In the genomic region with DNA sequence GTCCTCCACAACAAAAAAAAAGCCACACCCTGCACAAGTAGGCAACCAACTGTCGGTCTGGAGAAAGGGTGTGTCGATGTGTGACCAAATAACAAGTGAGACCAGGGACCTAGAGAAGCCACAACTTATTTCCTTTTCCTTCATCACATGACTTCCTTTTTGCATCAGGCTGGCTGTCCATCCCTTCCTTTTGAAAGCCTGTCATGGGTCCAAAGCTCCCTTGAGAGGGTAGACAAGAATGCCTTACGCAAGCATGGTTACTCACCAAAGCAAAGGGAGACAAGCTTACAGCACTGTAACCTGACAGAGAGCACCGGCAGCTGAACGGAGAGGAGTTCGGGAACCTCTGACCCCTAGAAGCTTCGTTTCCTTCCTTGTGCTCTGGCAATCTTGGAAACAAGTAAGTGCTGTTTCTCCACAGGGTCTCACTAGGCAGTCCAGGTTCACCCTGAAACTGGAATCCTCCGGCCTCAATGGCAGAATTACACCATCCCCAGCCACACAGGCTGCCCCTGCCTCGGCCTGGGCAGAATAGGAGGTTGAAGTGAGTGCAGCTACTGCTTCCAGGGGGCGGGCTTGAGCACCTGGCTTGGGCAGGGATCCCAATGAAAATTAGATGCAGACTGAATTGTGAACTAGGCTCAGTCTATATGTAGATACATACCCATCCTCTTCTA, we compare ENCODE assay signal across 14 mouse cellular contexts.
DNase-seq lines count a peak whose midpoint lies in the region; ATAC-seq and TF ChIP-seq lines count a peak whose summit lies in the region.
"Had no signal": no experiment of that assay in that cellular context is flagged by ENCODE, and none has a peak within 500 bp of the region (broad histone marks: within the 10 kb centered on the region; RNA-seq: fewer than 3 reads in every experiment).

No protein-coding gene starts in this region.

- no peak overlapping the region for H3K4me2 ChIP-seq in CH12.LX (ENCODE audit: insufficient read depth, low read depth, poor library complexity, severe bottlenecking)
- H3K4me2 ChIP-seq in hindbrain, embryonic 12.5 days (replicated peaks) = peak overlapping the region; percentile 21; the same call in 1 of the 2 replicates
- peak overlapping the region; percentile 27; the same call in 1 of the 2 replicates for H3K4me2 ChIP-seq in midbrain, embryonic 15.5 days
- H3K4me2 ChIP-seq: embryonic facial prominence, embryonic 13.5 days; limb, embryonic 15.5 days; stomach, embryonic 15.5 days had no signal

- in situ Hi-C loops in CH12.LX (cut with MboI; ENCODE audit: low pct_ligation_motif_present, low pct_unique_long_range_greater_than_20kb, low sequenced_read_pairs) = no loop called here

- H3K27ac ChIP-seq in CH12.LX (ENCODE audit: insufficient read depth, low read depth) = no peak overlapping the region
- peak overlapping the region; percentile 87 for H3K27ac ChIP-seq in hindbrain, embryonic 12.5 days
- H3K27ac ChIP-seq in midbrain, embryonic 15.5 days = peak overlapping the region; percentile 80
- H3K27ac ChIP-seq: embryonic facial prominence, embryonic 13.5 days; limb, embryonic 15.5 days; stomach, embryonic 15.5 days had no signal

- H3K4me1 ChIP-seq in CH12.LX (ENCODE audit: control insufficient read depth in 1 of 2, insufficient read depth in 2 of 2) = no peaks in the 10 kb centered on the region
- H3K4me1 ChIP-seq in hindbrain, embryonic 12.5 days = peaks cover 12% of the 10 kb centered on the region
- H3K4me1 ChIP-seq in midbrain, embryonic 15.5 days = peaks cover 25% of the 10 kb centered on the region
- H3K4me1 ChIP-seq: embryonic facial prominence, embryonic 13.5 days; limb, embryonic 15.5 days; stomach, embryonic 15.5 days had no signal

- intact Hi-C loops in left cerebral cortex, postnatal 25 days (cut with DNase I) = no loop called here
- intact Hi-C loops in left cerebral cortex, postnatal 4 days (cut with DNase I) = no loop called here

- no peak overlapping the region for H3K9ac ChIP-seq in CH12.LX (ENCODE audit: insufficient read depth, low read depth)
- no peak overlapping the region for H3K9ac ChIP-seq in hindbrain, embryonic 12.5 days
- H3K9ac ChIP-seq in midbrain, embryonic 15.5 days = no peak overlapping the region
- H3K9ac ChIP-seq: embryonic facial prominence, embryonic 13.5 days; limb, embryonic 15.5 days; stomach, embryonic 15.5 days had no signal

- dilution Hi-C loops in CH12.LX (cut with MboI; ENCODE audit: extremely low pct_ligation_motif_present, extremely low pct_unique_long_range_greater_than_20kb, low sequenced_read_pairs) = no loop called here

- TF ChIP-seq RAD21 in CH12.LX (IDR thresholded peaks at IDR 0.05; ENCODE audit: low read depth, low read length) = no peak

- ATAC-seq in hindbrain, embryonic 12.5 days (ENCODE audit: low FRiP score) = peak; percentile 77
- peak; percentile 65 for ATAC-seq in midbrain, embryonic 15.5 days (replicated peaks)

- DNase-seq in 416B (ENCODE audit: low read depth) = peak; percentile 88
- DNase-seq in CH12.LX (ENCODE audit: extremely low read depth) = no peak
- no peak for DNase-seq in Muller cell, postnatal 12 days (ENCODE audit: inconsistent ontology term)
- no peak for DNase-seq in left cerebral cortex, postnatal 25 days (ENCODE audit: low spot score in 2 of 2)
- no peak for DNase-seq in left cerebral cortex, postnatal 4 days
- DNase-seq: adrenal gland, adult 2 months; cerebellum, adult 18-20 months; kidney, adult 8-10 months; layer of hippocampus, adult 9-11 months had no signal

- H3K79me2 ChIP-seq in CH12.LX (replicated peaks; ENCODE audit: control insufficient read depth, extremely low read depth, insufficient read depth, poor library complexity, severe bottlenecking) = no peaks in the 10 kb centered on the region

- no peak for TF ChIP-seq POLR2A in CH12.LX (IDR thresholded peaks at IDR 0.05; ENCODE audit: low read depth, low read length)

- H3K36me3 ChIP-seq in CH12.LX (replicated peaks in 1 of 2; ENCODE audit: control insufficient read depth in 1 of 2, insufficient read depth in 1 of 2, low read length in 1 of 2) = peaks cover 36 to 93% of the 10 kb centered on the region in 2 experiments
- peaks cover 10% of the 10 kb centered on the region; the same call in 1 of the 2 replicates for H3K36me3 ChIP-seq in hindbrain, embryonic 12.5 days
- H3K36me3 ChIP-seq in midbrain, embryonic 15.5 days (replicated peaks) = no peaks in the 10 kb centered on the region

- no peaks in the 10 kb centered on the region for H3K27me3 ChIP-seq in CH12.LX (replicated peaks)
- H3K27me3 ChIP-seq in hindbrain, embryonic 12.5 days = no peaks in the 10 kb centered on the region
- H3K27me3 ChIP-seq in midbrain, embryonic 15.5 days (replicated peaks) = no peaks in the 10 kb centered on the region
- H3K27me3 ChIP-seq: embryonic facial prominence, embryonic 13.5 days; limb, embryonic 15.5 days; stomach, embryonic 15.5 days had no signal

- TF ChIP-seq CTCF in CH12.LX (conservative IDR thresholded peaks at IDR 0.05 in 1 of 2, IDR thresholded peaks at IDR 0.05 in 1 of 2; ENCODE audit: low read depth in 2 of 2, low read length in 2 of 2) = no peak

- H3K9me3 ChIP-seq in CH12.LX (replicated peaks; ENCODE audit: low read length) = peaks cover 15% of the 10 kb centered on the region
- H3K9me3 ChIP-seq in hindbrain, embryonic 12.5 days (replicated peaks) = peaks cover 14% of the 10 kb centered on the region; the same call in 1 of the 2 replicates
- no peaks in the 10 kb centered on the region for H3K9me3 ChIP-seq in midbrain, embryonic 15.5 days
- H3K9me3 ChIP-seq: stomach, embryonic 15.5 days had no signal

- H3K4me3 ChIP-seq in CH12.LX (replicated peaks in 1 of 3; ENCODE audit: low read depth in 2 of 3, low read length in 2 of 3, poor library complexity in 1 of 3) = no peak overlapping the region
- H3K4me3 ChIP-seq in hindbrain, embryonic 12.5 days = no peak overlapping the region
- no peak overlapping the region for H3K4me3 ChIP-seq in midbrain, embryonic 15.5 days
- H3K4me3 ChIP-seq: embryonic facial prominence, embryonic 13.5 days; limb, embryonic 15.5 days; stomach, embryonic 15.5 days had no signal

- 70% methylated on average over 10 of the region's 10 CpGs for WGBS in hindbrain, embryonic 12.5 days
- 72% methylated on average over 10 of the region's 10 CpGs for WGBS in midbrain, embryonic 15.5 days

- no peak for TF ChIP-seq EP300 in CH12.LX (IDR thresholded peaks at IDR 0.05; ENCODE audit: low read length)

TF ChIP-seq in CH12.LX, 34 proteins besides CTCF, POLR2A, EP300 and RAD21:
- TF ChIP-seq SMC3 (IDR thresholded peaks at IDR 0.05; ENCODE audit: low read depth, low read length) (peak; percentile 7; the same call in 1 of the 2 replicates), JUND (conservative IDR thresholded peaks at IDR 0.05; ENCODE audit: low read depth, low read length) (no peak)
